Mouse (Mus musculus) intestine, embryonic 14.5 days (tissue): ENCODE results near the gene Gpbar1. TPM values are rescaled to one million over a fixed set of nuclear protein-coding genes. Genes with fewer than 3 reads are reported as not detected.

ENCODE experiments used
- ATAC-seq: fragments of 200-750 bp; cut with Nextera tagmentation; replicated peaks from 2 replicates; pipeline ENCODE4 v1.8.0; 2017; ENCODE audit warnings: low read depth, moderate number of reproducible peaks, moderate TSS enrichment, moderate library complexity; ENCODE audit not compliant: low FRiP score, low TSS enrichment
- DNase-seq: peaks from one replicate; pipeline ENCODE4 v3.0.0-alpha.2; 2018; ENCODE audit warnings: low spot score
- H3K27ac ChIP-seq: fragments of 300-500 bp; sonication (generic); 2 replicates; pipeline ENCODE4 v1.5.1; 2014; ENCODE audit warnings: low read depth, mild to moderate bottlenecking, control low read depth
- H3K27me3 ChIP-seq: fragments of 300-500 bp; sonication (generic); replicated peaks from 2 replicates; pipeline ENCODE4 v1.6.1; 2014; ENCODE audit warnings: low read length, control low read depth; ENCODE audit not compliant: control insufficient read depth, insufficient read depth
- H3K36me3 ChIP-seq: fragments of 300-500 bp; sonication (generic); 2 replicates; pipeline ENCODE4 v1.6.1; 2014; ENCODE audit warnings: low read length, control low read depth; ENCODE audit not compliant: control insufficient read depth, insufficient read depth
- H3K4me1 ChIP-seq: fragments of 300-500 bp; sonication (generic); replicated peaks from 2 replicates; pipeline ENCODE4 v1.6.1; 2014; ENCODE audit warnings: low read length, control low read depth, mixed read lengths; ENCODE audit not compliant: control insufficient read depth, insufficient read depth
- H3K4me2 ChIP-seq: fragments of 300-500 bp; sonication (generic); 2 replicates; pipeline ENCODE4 v1.6.1; 2014; ENCODE audit warnings: low read length
- H3K4me3 ChIP-seq: fragments of 300-500 bp; sonication (generic); 2 replicates; pipeline ENCODE4 v1.5.1; 2014; ENCODE audit warnings: low read depth, low read length, control low read depth, mixed read lengths
- H3K9ac ChIP-seq: fragments of 300-500 bp; sonication (generic); 2 replicates; pipeline ENCODE4 v1.6.1; 2014; ENCODE audit warnings: mild to moderate bottlenecking, low read length
- H3K9me3 ChIP-seq: fragments of 300-500 bp; sonication (generic); 2 replicates; pipeline ENCODE4 v1.6.1; 2016; ENCODE audit warnings: low read length, control low read depth; ENCODE audit not compliant: control insufficient read depth
- WGBS: fragments of 180-500 bp; shearing (Covaris S2); extraction: QIAGEN DNeasy Blood & Tissue Kit; methylation state at CpG from one replicate; pipeline ENCODE4 v1.1.7; 2014; 5-methylcytosine and 5-hydroxymethylcytosine counted together
- polyA plus RNA-seq: library from polyadenylated mRNA; unstranded; fragments of >200 nt; fragmentation: Nextera tagmentation; extraction: Ambion mirVana; gene quantifications from 2 replicates; pipeline ENCODE4 v1.2.1, GENCODE M21; 2014

Gpbar1 gene
- polyA plus RNA-seq, 1 experiment from 2014 or later, result 9.1 TPM

DNA sequence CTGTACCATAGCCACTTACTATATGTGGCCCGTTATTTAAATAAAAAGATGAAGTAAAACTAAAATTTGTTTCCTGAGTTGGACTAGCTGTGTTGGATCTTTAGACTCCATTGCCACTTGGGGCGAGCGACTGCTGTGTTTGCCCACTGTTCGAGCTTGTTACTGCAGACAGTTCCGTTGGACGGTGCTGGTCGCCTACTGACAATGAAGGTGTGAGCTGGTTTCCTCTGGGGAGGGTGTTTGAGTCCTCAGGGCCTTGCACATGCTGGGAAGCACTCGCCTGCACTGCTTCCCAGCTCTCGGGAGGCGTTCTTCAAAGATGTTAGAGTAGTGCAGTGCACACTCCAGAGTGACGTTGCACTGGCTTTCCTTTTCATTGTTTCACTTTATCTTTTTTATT is 38.7 kb upstream of the Gpbar1 start:
- DNase-seq (no peak), ATAC-seq (no peak)
- no peaks in the 10 kb centered on the region for H3K27me3 ChIP-seq
- H3K36me3 ChIP-seq, result no peaks in the 10 kb centered on the region
- H3K27ac ChIP-seq, result peak overlapping the region; percentile 76
- H3K4me3 ChIP-seq, result peak overlapping the region; percentile 99; the same call in 1 of the 2 replicates
- H3K9me3 ChIP-seq, result no peaks in the 10 kb centered on the region
- H3K4me2 ChIP-seq, result peak overlapping the region; percentile 74
- 39% methylated on average over 11 of the region's 11 CpGs for WGBS
- peaks cover 48% of the 10 kb centered on the region for H3K4me1 ChIP-seq
- peak overlapping the region; percentile 30; the same call in 1 of the 2 replicates for H3K9ac ChIP-seq

- Histone ChIP-seq H3K27me3 (no peaks in the 10 kb centered on the region), H3K4me1 (peaks cover 48% of the 10 kb centered on the region), H3K9me3 (no peaks in the 10 kb centered on the region), H3K4me2 (peak overlapping the region; percentile 74), H3K9ac (no peak overlapping the region), H3K4me3 (0 out of 2 replicates have a peak overlapping the region, but pooled peaks have one; percentile 0), H3K36me3 (no peaks in the 10 kb centered on the region), H3K27ac (peak overlapping the region; percentile 76)
- peak; percentile 67 for DNase-seq
- no peak for ATAC-seq
- 23% methylated on average over 6 of the region's 6 CpGs for WGBS
Observed at GRCm38 (mm10) chr1:74240311-74240710, 38.0 kb upstream of the Gpbar1 start.

GRCm38 (mm10) chr1:74240832-74241231 is 37.5 kb upstream of the Gpbar1 start:
- DNase-seq (no peak), ATAC-seq (no peak)
- 48% methylated on average over 4 of the region's 4 CpGs for WGBS
- Histone ChIP-seq H3K27me3 (no peaks in the 10 kb centered on the region), H3K27ac (peak overlapping the region; percentile 76), H3K9me3 (no peaks in the 10 kb centered on the region), H3K36me3 (no peaks in the 10 kb centered on the region; the same call in 1 of the 2 replicates), H3K4me1 (peaks cover 48% of the 10 kb centered on the region), H3K4me3 (0 out of 2 replicates have a peak overlapping the region, but pooled peaks have one; percentile 0), H3K9ac (no peak overlapping the region), H3K4me2 (peak overlapping the region; percentile 74)

DNA sequence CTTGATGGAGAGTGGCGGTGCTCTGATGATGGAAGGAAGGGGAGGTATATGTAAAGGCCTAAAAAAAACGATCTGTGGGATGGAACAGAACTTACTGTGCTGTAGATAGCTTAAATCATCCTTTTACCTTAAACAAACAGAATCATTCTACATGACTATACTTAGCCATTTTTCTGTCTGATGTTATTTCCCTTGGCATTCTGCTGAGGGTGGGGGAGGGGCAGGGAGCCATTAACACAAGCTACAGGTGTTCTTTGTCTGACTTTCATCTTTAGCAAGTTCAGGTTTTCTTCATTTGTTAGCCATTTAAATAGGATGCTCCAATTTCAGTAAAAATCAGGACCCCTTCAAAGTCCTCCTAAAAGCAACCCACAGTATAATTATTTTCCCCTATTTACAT is 32.8 kb upstream of the Gpbar1 start:
- no peak for DNase-seq
- H3K4me2 ChIP-seq, result no peak overlapping the region
- H3K36me3 ChIP-seq, result peaks cover 37% of the 10 kb centered on the region
- no peak overlapping the region for H3K27ac ChIP-seq
- no peaks in the 10 kb centered on the region for H3K27me3 ChIP-seq
- H3K9me3 ChIP-seq, result no peaks in the 10 kb centered on the region
- no peak for ATAC-seq
- peaks cover 20% of the 10 kb centered on the region for H3K4me1 ChIP-seq
- WGBS, result 44% methylated on average over 2 of the region's 2 CpGs
- no peak overlapping the region for H3K4me3 ChIP-seq
- no peak overlapping the region for H3K9ac ChIP-seq

GRCm38 (mm10) chr1:74248799-74249198 is 29.6 kb upstream of the Gpbar1 start:
- no peak overlapping the region for H3K9ac ChIP-seq
- peaks cover 10% of the 10 kb centered on the region for H3K4me1 ChIP-seq
- WGBS, result 39% methylated on average over 1 of the region's 1 CpGs
- ATAC-seq, result 0 out of 2 replicates have a peak, but pooled peaks have one; percentile 35
- H3K36me3 ChIP-seq, result peaks cover 70% of the 10 kb centered on the region
- no peak for DNase-seq
- no peaks in the 10 kb centered on the region for H3K27me3 ChIP-seq
- H3K4me3 ChIP-seq, result no peak overlapping the region
- no peaks in the 10 kb centered on the region for H3K9me3 ChIP-seq
- peak overlapping the region; percentile 78 for H3K27ac ChIP-seq
- H3K4me2 ChIP-seq, result no peak overlapping the region; the same call in 1 of the 2 replicates

DNA sequence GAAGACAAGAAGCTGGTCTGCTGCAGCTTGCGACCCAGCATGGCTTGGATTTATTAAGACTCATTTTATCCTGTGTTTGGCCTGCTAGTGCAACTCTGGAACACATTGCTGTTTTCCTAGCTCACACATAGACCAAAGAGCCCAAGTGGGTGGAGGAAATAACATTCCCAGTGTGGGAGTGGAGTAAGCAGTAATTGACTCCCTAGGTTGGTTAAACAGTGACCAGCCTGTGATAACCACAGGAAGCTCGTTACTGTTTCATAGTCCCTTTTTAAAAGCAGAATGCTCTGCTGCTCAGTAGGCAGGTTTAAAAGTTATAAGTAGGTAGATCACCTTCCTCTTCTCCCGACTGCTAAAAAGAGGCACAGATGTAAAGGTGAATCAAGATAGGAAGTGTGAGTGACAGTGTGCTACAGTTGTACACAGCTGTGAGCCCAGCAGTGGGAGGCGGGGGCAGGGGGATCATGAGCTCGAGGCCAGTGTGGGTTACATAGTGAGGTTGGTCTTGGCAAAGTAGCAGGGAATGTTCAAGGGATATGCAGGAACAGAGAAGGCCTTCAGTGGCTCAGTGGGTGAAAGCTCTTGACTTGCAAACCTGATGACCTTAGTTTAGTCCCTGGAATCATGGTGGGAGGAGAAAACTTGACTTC is 28.9 kb upstream of the Gpbar1 start:
- 67% methylated on average over 5 of the region's 5 CpGs for WGBS
- Histone ChIP-seq H3K9ac (no peak overlapping the region), H3K9me3 (no peaks in the 10 kb centered on the region), H3K4me2 (no peak overlapping the region), H3K27me3 (no peaks in the 10 kb centered on the region), H3K4me3 (no peak overlapping the region), H3K36me3 (peaks cover 77% of the 10 kb centered on the region), H3K4me1 (peaks cover 4% of the 10 kb centered on the region), H3K27ac (peak overlapping the region; percentile 78)
- DNase-seq (no peak), ATAC-seq (0 out of 2 replicates have a peak, but pooled peaks have one; percentile 40)

- DNase-seq (no peak), ATAC-seq (no peak)
- peak overlapping the region; percentile 78 for H3K27ac ChIP-seq
- peaks cover 3% of the 10 kb centered on the region for H3K4me1 ChIP-seq
- H3K9me3 ChIP-seq, result no peaks in the 10 kb centered on the region
- peaks cover 83% of the 10 kb centered on the region for H3K36me3 ChIP-seq
- H3K27me3 ChIP-seq, result no peaks in the 10 kb centered on the region
- no peak overlapping the region for H3K4me2 ChIP-seq
- WGBS, result 82% methylated on average over 4 of the region's 4 CpGs
- no peak overlapping the region for H3K4me3 ChIP-seq
- H3K9ac ChIP-seq, result no peak overlapping the region
Observed at GRCm38 (mm10) chr1:74250096-74250495, 28.3 kb upstream of the Gpbar1 start.

DNA sequence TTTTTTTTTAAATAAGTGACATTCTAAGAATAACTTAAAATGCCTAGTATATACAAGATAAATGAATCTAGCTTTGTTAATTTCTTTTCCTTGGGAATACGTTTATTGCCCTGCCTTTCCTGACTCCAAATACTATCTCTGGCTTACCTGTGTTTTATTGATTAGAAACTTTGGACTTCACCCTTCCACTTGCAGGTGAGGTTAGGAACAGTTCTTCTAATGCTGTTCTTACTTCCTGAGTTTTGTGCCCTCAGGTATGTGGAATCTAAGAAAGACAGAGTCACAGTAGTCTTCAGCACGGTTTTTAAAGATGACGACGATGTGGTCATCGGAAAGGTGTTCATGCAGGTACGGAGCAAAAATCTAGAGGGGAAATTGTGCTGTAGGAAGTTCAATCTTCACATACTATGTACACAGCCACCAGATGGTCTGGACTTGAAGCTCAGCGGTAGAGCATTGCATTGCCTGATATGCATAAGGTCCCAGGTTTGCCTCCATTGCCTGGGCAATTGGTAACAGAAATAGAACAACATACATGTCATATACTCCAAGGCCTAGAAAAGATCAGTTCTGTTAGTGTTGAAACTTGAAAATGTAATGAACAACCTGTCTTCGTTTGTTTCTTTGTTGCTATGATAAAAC is 22.5 kb upstream of the Gpbar1 start:
- no peak overlapping the region for H3K27ac ChIP-seq
- no peak overlapping the region for H3K4me2 ChIP-seq
- H3K36me3 ChIP-seq, result peaks cover 94% of the 10 kb centered on the region
- no peak overlapping the region for H3K4me3 ChIP-seq
- no peaks in the 10 kb centered on the region for H3K4me1 ChIP-seq
- no peak overlapping the region for H3K9ac ChIP-seq
- ATAC-seq, result 0 out of 2 replicates have a peak, but pooled peaks have one; percentile 12
- no peaks in the 10 kb centered on the region for H3K9me3 ChIP-seq
- H3K27me3 ChIP-seq, result no peaks in the 10 kb centered on the region
- DNase-seq, result no peak
- 87% methylated on average over 8 of the region's 8 CpGs for WGBS
